Comparison of ENCODE assay signal across 25 mouse cellular contexts in genomic region chr2:101490207-101490606, GRCm38 (mm10).
DNase-seq lines count a peak whose midpoint lies in the region; ATAC-seq and TF ChIP-seq lines count a peak whose summit lies in the region.
"Had no signal": no experiment of that assay in that cellular context is flagged by ENCODE, and none has a peak within 500 bp of the region (broad histone marks: within the 10 kb centered on the region; RNA-seq: fewer than 3 reads in every experiment).

No protein-coding gene starts in this region.

- H3K4me3 ChIP-seq in kidney, embryonic 15.5 days (replicated peaks): no peak overlapping the region
- H3K4me3 ChIP-seq in C2C12 (ENCODE audit: insufficient read depth, poor library complexity, severe bottlenecking): no peak overlapping the region
- no peak overlapping the region for H3K4me3 ChIP-seq in intestine, embryonic 16.5 days (ENCODE audit: low read length)
- H3K4me3 ChIP-seq: embryonic facial prominence, embryonic 12.5 days; erythroblast, embryonic 14.5 days; heart, adult 2 months; heart, embryonic 15.5 days; limb, embryonic 13.5 days; liver, embryonic 13.5 days had no signal

- H3K4me2 ChIP-seq in kidney, embryonic 15.5 days: no peak overlapping the region
- H3K4me2 ChIP-seq in intestine, embryonic 16.5 days (ENCODE audit: low read depth, low read length): no peak overlapping the region
- H3K4me2 ChIP-seq: embryonic facial prominence, embryonic 12.5 days; heart, embryonic 15.5 days; limb, embryonic 13.5 days; liver, embryonic 13.5 days; lung, embryonic 14.5 days had no signal

- H3K9ac ChIP-seq in kidney, embryonic 15.5 days: no peak overlapping the region
- H3K9ac ChIP-seq in intestine, embryonic 16.5 days (ENCODE audit: low read depth, low read length): no peak overlapping the region
- H3K9ac ChIP-seq: embryonic facial prominence, embryonic 12.5 days; heart, embryonic 15.5 days; limb, embryonic 13.5 days; liver, embryonic 13.5 days; lung, embryonic 14.5 days had no signal

- no peaks in the 10 kb centered on the region for H3K36me3 ChIP-seq in kidney, embryonic 15.5 days
- H3K36me3 ChIP-seq in C2C12 (ENCODE audit: control insufficient read depth, insufficient read depth): no peaks in the 10 kb centered on the region
- no peaks in the 10 kb centered on the region for H3K36me3 ChIP-seq in intestine, embryonic 16.5 days (ENCODE audit: control insufficient read depth, insufficient read depth, low read length)
- H3K36me3 ChIP-seq: embryonic facial prominence, embryonic 12.5 days; heart, embryonic 15.5 days; limb, embryonic 13.5 days; liver, embryonic 13.5 days had no signal

- H3K79me3 ChIP-seq in C2C12 (ENCODE audit: low read depth): no peaks in the 10 kb centered on the region

- no peaks in the 10 kb centered on the region for H3K27me3 ChIP-seq in kidney, embryonic 15.5 days
- H3K27me3 ChIP-seq in C2C12 (ENCODE audit: control insufficient read depth, insufficient read depth, insufficient read length): no peaks in the 10 kb centered on the region
- H3K27me3 ChIP-seq in intestine, embryonic 16.5 days (replicated peaks; ENCODE audit: control insufficient read depth, insufficient read depth, low read length): no peaks in the 10 kb centered on the region
- H3K27me3 ChIP-seq: embryonic facial prominence, embryonic 12.5 days; heart, embryonic 15.5 days; limb, embryonic 13.5 days; liver, embryonic 13.5 days had no signal

- WGBS in kidney, embryonic 15.5 days: 89% methylated on average over 2 of the region's 2 CpGs
- 95% methylated on average over 2 of the region's 2 CpGs for WGBS in intestine, embryonic 16.5 days

- no peak overlapping the region for H3K27ac ChIP-seq in kidney, embryonic 15.5 days
- no peak overlapping the region for H3K27ac ChIP-seq in intestine, embryonic 16.5 days (ENCODE audit: low read length)
- H3K27ac ChIP-seq: embryonic facial prominence, embryonic 12.5 days; heart, adult 2 months; heart, embryonic 15.5 days; limb, embryonic 13.5 days; liver, embryonic 13.5 days; stomach, postnatal 0 days had no signal

- DNase-seq in kidney, adult 11 months: peak; percentile 3
- DNase-seq in adrenal gland, postnatal 14 days: peak; percentile 17
- DNase-seq in kidney, postnatal 25 days: peak; percentile 19 to 48
- DNase-seq in layer of hippocampus, postnatal 10 days (ENCODE audit: low spot score in 2 of 2): no peak
- DNase-seq in cerebellum, adult 8-10 months: no peak
- DNase-seq: cerebellum, adult 9-11 months; gastrocnemius, postnatal 10 days; heart, adult 2 months; heart, postnatal 4 days; layer of hippocampus, adult 9-11 months; liver, embryonic 13.5 days; lung, embryonic 14.5 days; lung, postnatal 4 days; right cerebral cortex, postnatal 4 days had no signal

- H3K4me1 ChIP-seq in kidney, embryonic 15.5 days: no peaks in the 10 kb centered on the region
- H3K4me1 ChIP-seq in intestine, embryonic 16.5 days (ENCODE audit: control insufficient read depth, insufficient read depth, low read length): no peaks in the 10 kb centered on the region
- H3K4me1 ChIP-seq: embryonic facial prominence, embryonic 12.5 days; heart, embryonic 15.5 days; limb, embryonic 13.5 days; liver, embryonic 13.5 days had no signal

- no peak overlapping the region for H3ac ChIP-seq in C2C12 (ENCODE audit: control insufficient read depth, insufficient read length, low read depth)

- ATAC-seq in kidney, embryonic 15.5 days (replicated peaks; ENCODE audit: low FRiP score): no peak
- ATAC-seq in intestine, embryonic 16.5 days: no peak
- ATAC-seq: forebrain, embryonic 14.5 days; hindbrain, embryonic 16.5 days; intestine, postnatal 0 days had no signal

- no peak for TF ChIP-seq CTCF in C2C12 (IDR thresholded peaks at IDR 0.05; ENCODE audit: control insufficient read depth, insufficient read depth, insufficient read length)

- no peaks in the 10 kb centered on the region for H3K9me3 ChIP-seq in kidney, embryonic 15.5 days (replicated peaks)
- no peaks in the 10 kb centered on the region for H3K9me3 ChIP-seq in intestine, embryonic 16.5 days (ENCODE audit: control insufficient read depth, low read length)
- H3K9me3 ChIP-seq: embryonic facial prominence, embryonic 12.5 days; heart, embryonic 15.5 days; limb, embryonic 13.5 days; liver, embryonic 13.5 days had no signal

- H3K79me2 ChIP-seq in C2C12 (ENCODE audit: control insufficient read depth, insufficient read depth): no peaks in the 10 kb centered on the region

TF ChIP-seq in C2C12, 6 proteins besides CTCF, POLR2A, EP300 and RAD21:
- TF ChIP-seq FOSL1 (IDR thresholded peaks at IDR 0.05; ENCODE audit: insufficient read depth, low read length, poor library complexity, severe bottlenecking) (peak; percentile 51), MAX (IDR thresholded peaks at IDR 0.05) (no peak)

Comparison
In these comparisons a context has a peak if more than half of its experiments do, and no peak if none do; other contexts are left out.
1. DNase-seq: peak in kidney, adult 11 months (single experiment), adrenal gland, postnatal 14 days (single experiment) and kidney, postnatal 25 days (2 of 2); none in layer of hippocampus, postnatal 10 days (0 of 2) and cerebellum, adult 8-10 months (single experiment).